Mouse (Mus musculus) liver, embryonic 14.5 days (tissue): Measurements from ENCODE around the gene Ankrd63.

Experiments
- CTCF ChIP-seq: IDR thresholded peaks from 2 replicates; pipeline ENCODE4 v1.5.1; 2016; ENCODE audit warnings: antibody characterized with exemption, low read depth, control low read depth
- EP300 ChIP-seq: IDR thresholded peaks from 2 replicates; pipeline ENCODE4 v1.6.1; 2016; ENCODE audit warnings: antibody characterized with exemption, low read depth

DNA sequence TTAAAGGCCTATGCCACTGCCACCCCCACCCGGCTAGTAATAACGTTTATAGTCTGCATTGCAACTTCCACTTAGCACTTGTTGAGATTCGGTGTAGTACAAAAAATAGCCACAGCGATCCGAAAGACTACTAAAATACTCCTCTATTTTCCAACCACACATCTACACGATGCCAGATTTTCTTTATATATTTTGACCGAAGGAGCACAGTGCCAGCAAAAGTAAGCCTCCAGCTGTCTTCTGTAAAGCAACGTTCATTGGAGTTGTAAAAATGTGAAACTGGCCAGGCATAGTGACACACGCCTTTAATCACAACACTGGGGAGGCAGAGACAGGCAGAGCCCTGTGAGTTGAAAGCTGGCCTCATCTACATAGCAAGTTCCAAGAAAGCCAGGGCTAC, 37.4 kb upstream of the Ankrd63 start:
- TF ChIP-seq CTCF (no peak), EP300 (no peak)
